Mouse (Mus musculus) myocyte (in vitro differentiated cells): ENCODE results near the gene Ets1. TPM values are rescaled to one million over a fixed set of nuclear protein-coding genes. Genes with fewer than 3 reads are reported as not detected.

ENCODE experiments used
- H3K27me3 ChIP-seq: one replicate; pipeline ENCODE4 v1.6.1; 2011; ENCODE audit not compliant: control insufficient read depth, insufficient read depth, insufficient read length
- H3K36me3 ChIP-seq: one replicate; pipeline ENCODE4 v1.6.1; 2011; ENCODE audit not compliant: control insufficient read depth, insufficient read depth
- H3K4me2 ChIP-seq: one replicate; pipeline ENCODE4 v1.6.1; 2011; ENCODE audit warnings: low read depth, control low read depth
- H3K4me3 ChIP-seq: one replicate; pipeline ENCODE4 v1.5.1; 2011; ENCODE audit warnings: mild to moderate bottlenecking, control low read depth, moderate library complexity
- H3K79me2 ChIP-seq: one replicate; pipeline ENCODE4 v1.6.1; 2011; ENCODE audit not compliant: control insufficient read depth, insufficient read depth
- H3ac ChIP-seq: one replicate; pipeline ENCODE4 v1.6.1; 2011; ENCODE audit not compliant: control insufficient read depth, insufficient read length
- CEBPB ChIP-seq: IDR thresholded peaks from 2 replicates; pipeline ENCODE4 v1.6.1; 2011; ENCODE audit warnings: mild to moderate bottlenecking, moderate library complexity; ENCODE audit not compliant: poor library complexity, insufficient read depth, severe bottlenecking
- E2F4 ChIP-seq: IDR thresholded peaks from one replicate; pipeline ENCODE4 v1.6.1; 2011; ENCODE audit warnings: mild to moderate bottlenecking, control low read depth, moderate library complexity; ENCODE audit not compliant: insufficient read depth
- MAX ChIP-seq: IDR thresholded peaks from one replicate; pipeline ENCODE4 v1.6.1; 2011; ENCODE audit warnings: low read depth, mild to moderate bottlenecking, control low read depth
- MYOD1 ChIP-seq, 3 experiments: IDR thresholded peaks; one replicate each; pipeline ENCODE4 v1.6.1; 2011; ENCODE audit warnings: control low read depth in 2 of 3, low read depth in 2 of 3, mild to moderate bottlenecking in 2 of 3, moderate library complexity in 1 of 3; ENCODE audit not compliant: insufficient read length in 2 of 3, control insufficient read depth in 1 of 3
- MYOG ChIP-seq, 3 experiments: IDR thresholded peaks; one replicate each; pipeline ENCODE4 v1.6.1; 2011; ENCODE audit warnings: control low read depth in 2 of 3, low read depth in 2 of 3, mild to moderate bottlenecking in 2 of 3; ENCODE audit not compliant: insufficient read length in 2 of 3, control insufficient read depth in 1 of 3, insufficient read depth in 1 of 3
- POLR2A ChIP-seq: IDR thresholded peaks from one replicate; pipeline ENCODE4 v1.6.1; 2011; ENCODE audit warnings: low read depth, mild to moderate bottlenecking, control low read depth, moderate library complexity; ENCODE audit not compliant: insufficient read length
- POLR2AphosphoS2 ChIP-seq: IDR thresholded peaks from one replicate; pipeline ENCODE4 v1.6.1; 2011; ENCODE audit warnings: low read depth, control low read depth; ENCODE audit not compliant: insufficient read length
- REST ChIP-seq: IDR thresholded peaks from one replicate; pipeline ENCODE4 v1.6.1; 2011; ENCODE audit warnings: mild to moderate bottlenecking, control low read depth, moderate library complexity; ENCODE audit not compliant: insufficient read depth, insufficient read length
- SRF ChIP-seq: IDR thresholded peaks from one replicate; pipeline ENCODE4 v1.6.1; 2011; ENCODE audit warnings: low read depth; ENCODE audit not compliant: control insufficient read depth, insufficient read length
- TCF12 ChIP-seq: IDR thresholded peaks from one replicate; pipeline ENCODE4 v1.6.1; 2011; ENCODE audit warnings: mild to moderate bottlenecking, control low read depth; ENCODE audit not compliant: poor library complexity, insufficient read depth, severe bottlenecking
- TCF3 ChIP-seq: IDR thresholded peaks from one replicate; pipeline ENCODE4 v1.6.1; 2011; ENCODE audit warnings: low read depth, control low read depth; ENCODE audit not compliant: insufficient read length
- USF1 ChIP-seq: IDR thresholded peaks from one replicate; pipeline ENCODE4 v1.6.1; 2011; ENCODE audit warnings: low read depth, mild to moderate bottlenecking, control low read depth, moderate library complexity
- polyA plus RNA-seq: library from polyadenylated mRNA; unstranded; fragments of >200 nt; fragmentation: generic; extraction: Trizol; gene quantifications from one replicate; pipeline ENCODE4 v1.2.1, GENCODE M21; 2012; ENCODE audit warnings: missing spikeins

Gene Ets1
- polyA plus RNA-seq: 5.4 TPM

- Histone ChIP-seq H3K4me2 (no peak within 1 kb of the TSS), H3K36me3 (no peaks in the 10 kb centered on the region), H3ac (no peak within 1 kb of the TSS), H3K27me3 (no peaks in the 10 kb centered on the region), H3K4me3 (no peak within 1 kb of the TSS), H3K79me2 (no peaks in the 10 kb centered on the region)
- TF ChIP-seq CEBPB: no peak
- TF ChIP-seq USF1: peak; percentile 12
- TF ChIP-seq POLR2A: no peak
Measured at GRCm38 (mm10) chr9:32635627-32636385, at the start of gene Ets1. Ets1 (plus strand) TSS chr9:32636221.

- TF ChIP-seq E2F4 (no peak), MYOG (IDR thresholded peaks at IDR 0.05; ENCODE audit: control insufficient read depth in 1 of 3, insufficient read depth in 1 of 3, insufficient read length in 2 of 3, low read depth in 2 of 3) (no peak), POLR2A (no peak), POLR2AphosphoS2 (no peak), MYOD1 (IDR thresholded peaks at IDR 0.05; ENCODE audit: control insufficient read depth in 1 of 3, insufficient read length in 2 of 3, low read depth in 2 of 3) (no peak), MAX (no peak), SRF (no peak), USF1 (no peak), CEBPB (no peak), TCF3 (no peak), TCF12 (no peak), REST (no peak)
- Histone ChIP-seq H3K4me3 (no peak overlapping the region), H3K36me3 (no peaks in the 10 kb centered on the region), H3ac (no peak overlapping the region), H3K27me3 (no peaks in the 10 kb centered on the region), H3K79me2 (no peaks in the 10 kb centered on the region), H3K4me2 (no peak overlapping the region)
Measured at GRCm38 (mm10) chr9:32589900-32590299, 46.1 kb upstream of the Ets1 start.

GRCm38 (mm10) chr9:32590571-32590970 lies 45.5 kb upstream of the Ets1 start:
- H3ac ChIP-seq: no peak overlapping the region
- no peaks in the 10 kb centered on the region for H3K79me2 ChIP-seq
- H3K36me3 ChIP-seq: no peaks in the 10 kb centered on the region
- H3K27me3 ChIP-seq: no peaks in the 10 kb centered on the region
- H3K4me2 ChIP-seq: no peak overlapping the region
- no peak overlapping the region for H3K4me3 ChIP-seq
- no peak for TF ChIP-seq POLR2A
- TF ChIP-seq POLR2AphosphoS2: no peak
- no peak for TF ChIP-seq MAX
- TF ChIP-seq TCF3: no peak
- TF ChIP-seq CEBPB: no peak
- TF ChIP-seq MYOG (IDR thresholded peaks at IDR 0.05; ENCODE audit: control insufficient read depth in 1 of 3, insufficient read depth in 1 of 3, insufficient read length in 2 of 3, low read depth in 2 of 3): no peak
- no peak for TF ChIP-seq TCF12
- no peak for TF ChIP-seq E2F4
- no peak for TF ChIP-seq SRF
- TF ChIP-seq REST: no peak
- no peak for TF ChIP-seq USF1
- TF ChIP-seq MYOD1 (IDR thresholded peaks at IDR 0.05; ENCODE audit: control insufficient read depth in 1 of 3, insufficient read length in 2 of 3, low read depth in 2 of 3): no peak

GRCm38 (mm10) chr9:32591732-32592582 lies 44.1 kb upstream of the Ets1 start:
- Histone ChIP-seq H3K36me3 (no peaks in the 10 kb centered on the region), H3K27me3 (no peaks in the 10 kb centered on the region), H3K4me2 (peak overlapping the region; percentile 72), H3ac (no peak overlapping the region), H3K79me2 (no peaks in the 10 kb centered on the region), H3K4me3 (no peak overlapping the region)
- TF ChIP-seq MYOD1 (IDR thresholded peaks at IDR 0.05; ENCODE audit: control insufficient read depth in 1 of 3, insufficient read length in 2 of 3, low read depth in 2 of 3) (peak in 2 of 3 experiments; percentile 70 to 77), USF1 (no peak)

GRCm38 (mm10) chr9:32592583-32592890 lies 43.5 kb upstream of the Ets1 start:
- no peaks in the 10 kb centered on the region for H3K79me2 ChIP-seq
- H3K4me3 ChIP-seq: no peak overlapping the region
- H3K4me2 ChIP-seq: peak overlapping the region; percentile 72
- TF ChIP-seq SRF: no peak
- TF ChIP-seq MYOD1 (IDR thresholded peaks at IDR 0.05; ENCODE audit: control insufficient read depth in 1 of 3, insufficient read length in 2 of 3, low read depth in 2 of 3): no peak
- TF ChIP-seq USF1: no peak
- no peak for TF ChIP-seq TCF12
- TF ChIP-seq MAX: no peak
- no peak for TF ChIP-seq MYOG (IDR thresholded peaks at IDR 0.05; ENCODE audit: control insufficient read depth in 1 of 3, insufficient read depth in 1 of 3, insufficient read length in 2 of 3, low read depth in 2 of 3)
- TF ChIP-seq TCF3: no peak
- no peak for TF ChIP-seq CEBPB
- TF ChIP-seq POLR2AphosphoS2: no peak
- no peak for TF ChIP-seq REST
- TF ChIP-seq E2F4: no peak
- TF ChIP-seq POLR2A: no peak
- no peaks in the 10 kb centered on the region for H3K36me3 ChIP-seq
- H3K27me3 ChIP-seq: no peaks in the 10 kb centered on the region
- no peak overlapping the region for H3ac ChIP-seq
